ENCODE assay signal across 9 mouse cellular contexts in the genomic region with DNA sequence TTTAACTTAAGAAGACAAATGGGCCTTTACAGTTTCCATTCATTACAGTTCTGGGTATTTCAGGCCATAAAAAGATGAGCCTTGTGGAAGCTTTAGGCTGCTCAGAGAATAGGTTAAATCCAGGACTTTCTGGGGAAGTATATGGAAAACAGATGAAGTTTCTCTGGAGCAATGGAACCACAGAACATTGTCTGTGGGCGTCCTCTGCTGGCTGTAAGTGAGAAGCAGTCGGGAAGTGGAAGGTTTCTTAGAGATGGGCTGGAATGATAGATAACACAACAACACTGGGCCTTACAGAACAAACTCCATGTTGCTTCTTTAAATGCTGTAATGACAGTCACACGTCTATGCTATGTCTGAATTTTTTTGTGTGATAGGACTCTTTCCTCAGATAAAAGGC. TPM values are rescaled to one million over a fixed set of nuclear protein-coding genes. Genes with fewer than 3 reads are reported as not detected.
DNase-seq lines count a peak whose midpoint lies in the region; ATAC-seq lines count a peak whose summit lies in the region.
"Had no signal": no experiment of that assay in that cellular context is flagged by ENCODE, and none has a peak within 500 bp of the region (broad histone marks: within the 10 kb centered on the region; RNA-seq: fewer than 3 reads in every experiment).

No protein-coding gene starts in this region.

- no peaks in the 10 kb centered on the region for H3K36me3 ChIP-seq in hindbrain, embryonic 11.5 days (ENCODE audit: control insufficient read depth, insufficient read depth, low read length)
- no peaks in the 10 kb centered on the region for H3K36me3 ChIP-seq in hindbrain, embryonic 10.5 days
- no peaks in the 10 kb centered on the region for H3K36me3 ChIP-seq in embryonic facial prominence, embryonic 14.5 days (ENCODE audit: control insufficient read depth, insufficient read depth, low read length)

- ATAC-seq in hindbrain, embryonic 11.5 days (ENCODE audit: low FRiP score), result no peak
- no peak for ATAC-seq in embryonic facial prominence, embryonic 14.5 days (ENCODE audit: low read depth)

- H3K4me1 ChIP-seq in hindbrain, embryonic 11.5 days (replicated peaks; ENCODE audit: control insufficient read depth, insufficient read depth, low read length), result no peaks in the 10 kb centered on the region
- 0 out of 2 replicates have a peak, but pooled peaks cover 6% of the 10 kb centered on the region for H3K4me1 ChIP-seq in hindbrain, embryonic 10.5 days (replicated peaks)
- H3K4me1 ChIP-seq in embryonic facial prominence, embryonic 14.5 days (ENCODE audit: control insufficient read depth, insufficient read depth, low read length), result no peaks in the 10 kb centered on the region

- H3K4me3 ChIP-seq in hindbrain, embryonic 11.5 days (ENCODE audit: low read depth, low read length), result no peak overlapping the region
- no peak overlapping the region for H3K4me3 ChIP-seq in hindbrain, embryonic 10.5 days
- no peak overlapping the region for H3K4me3 ChIP-seq in embryonic facial prominence, embryonic 14.5 days (ENCODE audit: low read depth, low read length)
- H3K4me3 ChIP-seq: myocyte had no signal

- no peaks in the 10 kb centered on the region for H3K27me3 ChIP-seq in hindbrain, embryonic 11.5 days (ENCODE audit: control insufficient read depth, insufficient read depth, low read length)
- H3K27me3 ChIP-seq in hindbrain, embryonic 10.5 days (ENCODE audit: insufficient read depth, poor library complexity, severe bottlenecking), result no peaks in the 10 kb centered on the region
- H3K27me3 ChIP-seq in embryonic facial prominence, embryonic 14.5 days (replicated peaks; ENCODE audit: control insufficient read depth, insufficient read depth, low read length), result no peaks in the 10 kb centered on the region

- H3K9me3 ChIP-seq in hindbrain, embryonic 11.5 days (ENCODE audit: control insufficient read depth, low read length), result no peaks in the 10 kb centered on the region
- H3K9me3 ChIP-seq in hindbrain, embryonic 10.5 days, result 0 out of 2 replicates have a peak, but pooled peaks cover 3% of the 10 kb centered on the region
- H3K9me3 ChIP-seq in embryonic facial prominence, embryonic 14.5 days (ENCODE audit: control insufficient read depth, low read length), result peaks cover 2% of the 10 kb centered on the region; the same call in 1 of the 2 replicates

- no peak overlapping the region for H3K27ac ChIP-seq in hindbrain, embryonic 11.5 days (ENCODE audit: low read depth, low read length)
- H3K27ac ChIP-seq in hindbrain, embryonic 10.5 days, result no peak overlapping the region
- H3K27ac ChIP-seq in embryonic facial prominence, embryonic 14.5 days (replicated peaks; ENCODE audit: low read depth, low read length), result no peak overlapping the region

- H3K4me2 ChIP-seq in hindbrain, embryonic 11.5 days (replicated peaks; ENCODE audit: low read depth, low read length), result no peak overlapping the region
- H3K4me2 ChIP-seq in embryonic facial prominence, embryonic 14.5 days (ENCODE audit: low read depth, low read length), result no peak overlapping the region

- peak; percentile 35 for DNase-seq in hindbrain, embryonic 11.5 days (ENCODE audit: low spot score)
- DNase-seq in hindbrain, embryonic 10.5 days (ENCODE audit: low spot score), result no peak
- DNase-seq in 3T3-L1 (ENCODE audit: low read depth, low spot score) (peak; percentile 76), MN1 (ENCODE audit: low spot score) (peak; percentile 36)
- DNase-seq in embryonic facial prominence, embryonic 14.5 days (ENCODE audit: low spot score), result peak; percentile 65
- peak; percentile 59 to 75 for DNase-seq in layer of hippocampus, postnatal 14 days (ENCODE audit: low spot score in 2 of 2)
- DNase-seq in yolk sac, embryonic 10.5 days (ENCODE audit: low spot score), result no peak
- no peak for DNase-seq in thymus, postnatal 10 days (ENCODE audit: low spot score in 2 of 2)

- WGBS in hindbrain, embryonic 11.5 days, result 31% methylated on average over 3 of the region's 3 CpGs
- 34% methylated on average over 3 of the region's 3 CpGs for WGBS in hindbrain, embryonic 10.5 days
- 19% methylated on average over 3 of the region's 3 CpGs for WGBS in embryonic facial prominence, embryonic 14.5 days

- H3K9ac ChIP-seq in hindbrain, embryonic 11.5 days (ENCODE audit: low read depth, low read length), result no peak overlapping the region
- no peak overlapping the region for H3K9ac ChIP-seq in embryonic facial prominence, embryonic 14.5 days (ENCODE audit: low read depth, low read length)

RNA-seq across cellular contexts. Expression of gene Arhgap25, which starts 10.8 kb away (rescaled TPM):
- polyA plus RNA-seq in hindbrain, embryonic 11.5 days (2014; fragmentation: Nextera tagmentation; extraction: Ambion mirVana), result 2.6 and 3.2 TPM in 2 replicates
- 2.3 and 3.6 TPM in 2 replicates for polyA plus RNA-seq in hindbrain, embryonic 10.5 days (2016; fragmentation: Nextera tagmentation; extraction: Ambion mirVana)
- 4.9 and 6.3 TPM in 2 replicates for polyA plus RNA-seq in embryonic facial prominence, embryonic 14.5 days (2014; fragmentation: Nextera tagmentation; extraction: Ambion mirVana)
- 1 to 10 TPM; 2.7 to 3.3 TPM for total RNA-seq in layer of hippocampus, postnatal 14 days (2021)

Comparison
In these comparisons a context has a peak if more than half of its experiments do, and no peak if none do; other contexts are left out.
1. DNase-seq: peak in hindbrain, embryonic 11.5 days (single experiment), 3T3-L1 (single experiment), MN1 (single experiment), embryonic facial prominence, embryonic 14.5 days (single experiment) and layer of hippocampus, postnatal 14 days (2 of 2); none in hindbrain, embryonic 10.5 days (single experiment), yolk sac, embryonic 10.5 days (single experiment) and thymus, postnatal 10 days (0 of 2).